Mouse (Mus musculus) embryo, embryonic 11 days (tissue): Measurements from ENCODE around the gene Sgms2.

Experiments
- DNase-seq: peaks from one replicate; pipeline ENCODE4 v3.0.0-alpha.2; 2015

The Sgms2 gene

DNA sequence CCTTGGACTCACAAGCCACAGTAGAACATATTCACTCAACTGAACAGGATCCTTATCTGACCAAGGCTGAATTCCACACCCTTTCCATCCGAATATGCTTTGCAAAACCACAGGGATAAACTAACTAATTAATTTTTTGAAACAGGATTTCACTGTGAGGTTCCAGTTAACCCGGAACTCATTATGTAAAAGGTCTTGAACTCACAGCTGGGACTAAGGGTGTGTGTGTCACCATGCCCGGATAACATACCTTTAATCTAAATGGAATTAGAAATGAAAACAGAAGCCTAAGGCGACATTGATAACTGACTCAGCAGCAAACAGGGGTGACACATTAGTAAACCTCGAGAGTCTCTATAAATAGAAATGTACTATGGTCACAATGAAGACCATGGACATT is 5.8 kb downstream of the Sgms2 start:
- no peak for DNase-seq

DNA sequence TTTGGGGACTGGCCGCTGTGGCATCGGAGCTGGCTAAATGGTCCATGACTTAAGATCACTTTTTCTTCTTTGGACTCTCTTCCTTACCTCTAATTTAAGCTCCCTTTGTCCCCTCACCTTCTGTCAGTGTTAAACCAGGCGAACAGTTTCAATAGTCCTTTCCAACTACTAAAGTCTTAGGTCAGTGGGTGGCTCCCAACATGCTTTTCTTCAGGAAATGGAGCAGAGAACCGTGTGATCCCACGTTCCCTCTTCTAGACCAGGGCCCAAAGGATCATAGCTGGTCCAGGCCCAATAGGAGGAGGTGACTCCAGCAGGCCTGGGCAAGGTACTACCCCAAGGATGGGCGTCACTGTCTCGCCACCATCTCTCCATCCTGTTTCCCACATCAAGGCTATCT is 7.6 kb downstream of the Sgms2 start:
- DNase-seq = no peak

DNA sequence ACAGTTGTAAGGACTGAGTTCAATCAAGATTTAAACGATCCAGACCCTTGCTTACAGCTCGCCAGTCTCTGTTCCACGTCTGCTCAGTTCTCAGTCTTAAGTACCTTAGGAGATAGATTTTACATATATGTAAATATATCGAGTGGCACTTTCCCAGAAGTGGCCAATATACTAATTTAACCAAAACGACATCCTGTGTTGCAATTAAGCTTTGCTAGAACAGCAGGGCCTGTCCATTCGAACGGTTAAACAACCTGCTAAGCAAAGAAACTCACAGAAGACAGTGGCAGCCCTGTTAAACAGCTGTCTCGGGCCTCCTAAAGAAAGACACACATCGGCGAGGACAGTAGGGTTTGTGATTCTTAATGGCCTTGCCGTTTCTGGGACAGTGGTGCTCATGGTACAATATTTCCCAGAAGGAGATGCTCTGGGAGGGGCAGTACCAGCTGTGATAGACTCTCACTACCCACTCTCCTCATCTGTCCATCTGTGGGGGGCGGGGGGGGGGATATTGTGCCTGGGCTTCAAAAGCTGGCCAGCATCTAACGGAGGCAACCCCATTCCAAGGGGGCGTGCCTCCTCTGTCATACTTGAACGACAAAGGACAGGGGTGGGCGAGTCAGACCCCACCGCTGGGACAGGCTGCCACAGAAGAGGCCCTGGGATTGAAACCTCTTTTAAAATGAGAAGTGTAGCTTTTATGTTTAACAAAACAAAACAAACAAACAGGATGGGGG is 9.1 kb downstream of the Sgms2 start:
- no peak for DNase-seq

DNA sequence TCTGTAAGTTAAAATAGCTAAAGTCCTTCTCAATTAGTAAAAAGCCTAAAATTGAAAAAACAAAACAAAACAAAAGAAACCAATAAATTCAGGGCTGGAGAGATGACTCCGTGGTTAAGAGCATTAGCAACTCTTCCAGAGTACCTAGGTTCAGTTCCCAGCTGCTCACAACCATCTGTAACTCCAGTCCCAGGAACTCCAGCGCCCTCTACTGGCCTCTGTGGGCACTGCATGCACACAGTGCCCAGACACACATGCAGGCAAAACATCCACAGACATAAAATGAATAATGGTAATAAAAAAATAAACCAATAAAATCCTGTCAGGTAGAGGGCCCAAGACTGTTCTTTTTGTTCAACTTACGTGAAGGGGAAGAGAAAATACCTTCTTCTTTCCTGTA is 10.6 kb downstream of the Sgms2 start:
- DNase-seq = no peak

DNA sequence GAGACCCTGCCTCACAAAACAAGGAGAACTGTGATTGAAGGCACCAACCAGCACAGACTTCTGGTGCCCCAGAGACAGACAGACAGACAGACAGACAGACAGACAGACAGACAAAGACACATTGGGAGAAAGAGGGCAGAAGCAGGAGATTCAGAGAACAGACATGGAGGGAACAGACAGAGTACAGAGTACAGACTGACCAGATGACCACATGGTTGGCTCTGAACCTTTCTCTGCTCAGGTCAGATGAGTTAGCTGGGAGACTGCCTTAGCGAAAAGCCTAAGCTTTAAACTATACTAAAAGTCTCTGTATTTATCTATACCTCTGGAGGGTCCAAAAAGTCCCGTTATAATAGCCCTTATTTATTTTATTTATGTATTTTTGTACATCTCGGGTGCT is 11.8 kb downstream of the Sgms2 start:
- no peak for DNase-seq

DNA sequence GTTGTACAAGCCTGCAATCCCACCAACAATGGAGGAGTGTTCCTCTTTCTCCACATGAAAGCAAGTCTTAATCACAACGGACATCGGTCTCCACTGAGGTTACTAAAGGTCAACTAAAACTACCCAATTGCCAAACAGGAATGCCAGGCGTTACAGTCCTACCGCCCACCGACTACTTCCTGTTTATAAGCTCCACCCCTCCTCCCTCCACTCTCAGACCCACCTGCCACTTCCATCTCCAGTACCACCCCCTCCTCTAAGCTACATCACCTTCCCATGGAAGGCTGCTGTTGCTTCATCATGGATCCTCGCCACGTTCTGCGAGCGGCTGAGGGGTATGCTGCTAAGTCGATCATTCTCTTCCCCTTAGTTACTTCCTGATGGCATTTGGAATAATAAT is 15.2 kb downstream of the Sgms2 start:
- no peak for DNase-seq

DNA sequence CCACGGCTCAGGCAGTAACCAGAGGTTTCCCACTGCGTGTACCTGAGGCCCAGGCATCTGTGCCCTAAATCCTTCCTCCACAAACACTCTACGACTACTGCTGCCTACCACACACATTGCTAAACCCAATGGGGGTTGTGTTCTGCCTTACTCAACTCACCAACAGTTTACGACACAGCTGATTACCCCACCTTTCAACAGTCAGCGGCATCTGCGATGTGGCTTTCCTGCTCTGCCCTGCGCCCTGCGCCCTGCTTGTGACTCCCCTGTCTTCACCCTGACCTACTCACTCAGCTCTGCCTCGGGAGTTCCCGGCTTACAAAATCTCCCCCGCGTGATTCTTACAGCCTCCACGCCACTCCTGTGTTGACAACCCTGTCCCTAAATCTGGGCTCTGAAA is 16.7 kb downstream of the Sgms2 start:
- no peak for DNase-seq

DNA sequence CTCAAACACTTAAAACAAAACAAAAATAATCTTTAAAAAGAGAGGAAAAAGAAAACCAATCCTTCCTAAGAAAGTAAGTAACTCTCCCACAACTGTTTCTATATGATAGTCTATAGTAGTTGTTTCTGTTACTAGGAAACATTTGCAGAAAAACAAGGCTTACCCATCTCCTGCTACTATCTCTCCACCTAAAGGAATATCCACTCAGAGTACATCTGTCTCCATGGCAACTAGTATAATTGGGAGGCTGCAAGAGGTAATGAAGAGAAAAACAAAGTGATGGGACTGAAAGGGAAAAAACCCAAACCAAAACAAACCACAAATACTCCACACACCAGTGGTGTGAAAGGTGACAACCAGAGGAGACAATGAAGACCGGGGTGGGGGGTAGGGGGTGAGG is 17.7 kb downstream of the Sgms2 start:
- DNase-seq = no peak

DNA sequence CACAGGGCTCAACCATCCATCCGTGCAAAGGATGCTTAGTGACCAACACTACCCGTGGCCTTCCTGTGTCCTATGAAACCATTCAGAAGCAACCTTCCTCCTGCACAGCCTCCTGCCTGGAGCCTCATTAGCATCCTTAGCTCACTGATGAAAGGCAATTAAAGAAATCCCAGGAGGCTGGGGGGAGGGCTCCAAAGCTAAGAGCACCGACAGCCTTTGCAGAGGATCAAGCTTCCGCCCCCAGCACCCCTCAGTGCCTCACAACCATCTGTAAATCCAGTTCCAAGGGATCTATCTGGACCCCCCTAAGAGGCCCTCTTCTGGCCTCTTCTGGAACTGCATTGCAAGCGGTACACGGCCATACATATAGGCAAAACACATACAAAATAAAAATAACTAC is 19.4 kb downstream of the Sgms2 start:
- DNase-seq = peak; percentile 27

DNA sequence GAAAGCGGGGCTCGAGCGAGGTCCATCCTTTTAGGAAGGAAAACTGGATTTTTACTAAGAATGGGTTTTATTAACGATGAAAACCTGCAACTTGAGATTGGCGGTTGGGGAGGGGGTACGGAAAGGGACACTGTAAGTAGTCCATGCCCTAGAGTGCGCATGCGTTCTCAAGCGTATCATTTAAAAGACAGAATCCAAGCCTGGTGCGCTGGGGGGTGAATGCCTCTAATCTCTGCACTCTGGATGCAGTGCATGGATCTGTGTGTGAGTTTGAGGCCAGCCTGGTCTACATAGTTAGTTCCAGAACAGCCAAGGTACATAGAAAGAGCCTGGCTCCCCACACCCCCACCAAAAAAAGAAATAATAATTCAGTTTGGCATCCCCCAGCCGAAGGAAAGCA is 19.8 kb downstream of the Sgms2 start:
- DNase-seq = no peak

DNA sequence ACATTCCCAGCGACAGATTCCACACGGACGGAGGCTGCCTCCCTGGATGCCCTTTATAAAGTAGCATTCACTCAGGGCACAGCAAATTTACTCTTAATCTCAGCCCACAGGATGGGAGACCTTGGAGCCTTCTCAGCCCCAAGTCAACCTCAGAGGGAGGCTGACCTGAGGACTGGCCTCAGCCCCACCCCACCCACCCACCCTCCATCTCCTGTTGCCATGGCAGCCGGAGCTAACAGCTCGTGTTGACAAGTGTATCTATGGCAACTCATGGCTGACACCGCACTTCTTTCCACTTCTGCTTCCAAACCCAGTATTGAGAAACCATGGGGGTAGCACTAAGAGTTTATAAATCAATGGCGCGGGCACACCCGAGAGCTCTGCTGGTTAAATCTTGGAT is 20.4 kb downstream of the Sgms2 start:
- peak; percentile 69 for DNase-seq

DNA sequence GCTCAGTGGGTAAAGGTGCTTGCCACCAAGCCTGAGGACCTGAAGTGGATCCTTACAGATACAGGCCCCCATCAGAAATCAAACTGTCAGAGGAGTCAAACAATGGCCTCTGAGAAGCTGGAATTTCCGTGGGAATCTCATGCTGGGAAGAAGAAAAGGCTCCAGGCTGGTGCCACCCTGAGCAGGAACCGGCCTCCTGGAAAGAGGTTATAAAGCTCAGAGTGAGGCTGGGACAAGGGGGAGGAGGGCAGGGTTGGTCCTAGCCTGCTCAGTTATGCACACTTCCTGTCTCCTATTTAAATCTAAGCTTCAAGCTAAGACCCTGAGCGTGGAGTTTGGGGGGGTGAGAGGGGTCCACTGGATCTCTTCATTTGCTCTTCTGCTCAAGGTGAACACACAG is 21.6 kb downstream of the Sgms2 start:
- DNase-seq = no peak

DNA sequence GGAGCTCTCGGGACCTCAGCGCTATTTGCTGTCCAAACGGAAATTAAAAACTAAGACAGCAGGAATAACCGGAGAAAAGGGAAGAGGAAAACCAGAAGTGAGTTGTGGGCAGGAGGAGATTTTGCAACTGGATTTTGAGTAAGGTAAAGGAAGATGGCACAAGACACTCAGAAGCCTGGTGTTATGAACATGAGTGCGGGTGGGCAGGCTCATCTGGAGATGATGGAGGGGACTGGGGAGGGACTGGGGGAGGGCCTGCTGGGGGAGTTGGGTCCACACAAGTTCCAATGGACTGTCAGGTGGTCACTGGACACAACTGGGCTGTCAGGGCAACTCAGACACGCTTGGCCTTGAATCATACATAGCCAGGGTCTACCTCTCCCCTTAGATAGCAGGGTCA is 24.8 kb downstream of the Sgms2 start:
- DNase-seq = no peak

DNA sequence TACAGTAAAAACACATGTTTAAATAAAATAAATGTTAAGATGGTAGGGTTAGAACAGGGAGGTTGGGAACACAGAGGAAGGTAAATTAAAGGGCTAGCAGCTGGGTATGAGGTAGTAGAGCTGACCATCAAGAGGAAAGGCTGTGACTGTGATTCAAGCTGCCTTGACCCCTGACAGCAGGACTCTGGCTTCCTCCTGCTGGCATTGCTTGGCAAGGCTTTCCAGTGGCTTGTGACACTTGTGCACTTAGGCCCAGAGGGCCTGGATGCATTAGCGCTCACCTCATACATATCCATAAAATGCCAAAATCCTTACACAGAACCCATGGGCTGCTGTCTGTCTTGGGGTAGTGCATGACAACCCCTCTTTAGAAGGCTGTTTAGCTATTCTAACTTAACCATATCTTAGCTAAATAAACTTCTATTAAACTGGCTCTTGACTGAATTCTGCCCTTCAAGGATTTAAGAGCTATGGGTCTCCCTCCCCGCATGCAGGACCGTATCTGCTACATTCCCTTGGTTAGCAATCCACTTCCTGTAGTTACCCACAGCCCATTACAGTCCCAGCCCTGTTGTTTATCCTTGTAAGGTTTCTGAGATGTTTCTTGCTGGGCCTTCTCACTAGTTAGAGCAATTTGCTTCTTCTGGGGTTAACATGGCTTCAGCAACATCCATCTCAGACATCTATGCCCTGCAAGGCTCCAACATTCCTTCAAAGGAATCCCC is 25.5 kb downstream of the Sgms2 start:
- no peak for DNase-seq

DNA sequence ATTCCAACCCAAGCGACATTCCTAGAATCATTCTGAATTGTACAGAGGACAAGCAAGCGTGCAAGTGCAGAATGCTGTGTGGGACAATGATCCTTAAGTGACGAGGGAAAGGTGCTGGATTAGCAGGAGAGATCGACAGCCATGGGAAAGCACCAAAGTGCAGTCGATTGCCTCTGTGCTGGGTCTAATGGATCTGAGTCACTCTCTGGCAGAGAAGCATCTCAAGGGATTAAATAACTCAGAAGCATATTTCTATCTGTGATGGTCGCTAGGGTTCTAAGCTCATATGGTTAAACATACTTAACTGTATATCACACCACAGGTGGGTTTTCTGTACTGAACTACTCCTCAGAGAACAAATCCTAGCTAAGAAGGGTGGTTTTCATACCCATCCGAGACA is 118.2 kb downstream of the Sgms2 start:
- DNase-seq = no peak

DNA sequence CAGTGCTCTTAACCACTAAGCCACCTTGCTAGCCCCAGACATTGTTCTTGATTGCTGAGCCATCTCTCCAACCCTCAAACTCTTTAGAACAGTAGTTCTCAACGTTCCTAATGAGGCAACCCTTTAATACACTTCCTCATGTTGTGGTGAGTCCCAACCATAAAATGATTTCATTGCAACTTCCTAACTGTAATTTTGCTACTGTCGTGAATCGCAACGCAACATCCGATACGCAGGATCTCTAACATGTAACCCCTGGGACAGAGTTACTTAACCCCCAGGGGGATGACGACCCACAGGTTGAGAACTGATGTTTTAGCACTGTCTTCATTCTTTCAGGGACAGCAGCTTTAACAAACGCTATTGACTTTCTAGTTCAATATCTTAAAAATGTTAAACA is 122.5 kb downstream of the Sgms2 start:
- DNase-seq = no peak

DNA sequence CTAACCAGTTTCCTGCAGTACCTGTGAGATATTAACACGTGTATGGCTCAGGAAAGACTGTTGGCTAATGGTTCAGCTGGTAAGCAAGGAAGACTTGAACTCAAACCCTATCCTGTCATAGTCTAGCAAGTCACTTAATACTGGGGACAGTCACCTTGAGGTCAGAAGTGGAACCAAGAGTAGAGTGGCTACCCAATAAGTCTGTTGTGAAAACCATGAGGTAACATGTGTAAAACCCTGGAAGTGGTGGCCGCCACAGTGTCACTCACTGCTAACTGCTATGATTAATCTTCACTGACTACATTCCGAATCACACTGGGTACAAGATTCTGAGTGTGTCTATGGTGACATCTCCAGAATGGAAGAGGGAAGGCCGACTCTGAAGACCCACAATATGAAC is 123.8 kb downstream of the Sgms2 start:
- no peak for DNase-seq

DNA sequence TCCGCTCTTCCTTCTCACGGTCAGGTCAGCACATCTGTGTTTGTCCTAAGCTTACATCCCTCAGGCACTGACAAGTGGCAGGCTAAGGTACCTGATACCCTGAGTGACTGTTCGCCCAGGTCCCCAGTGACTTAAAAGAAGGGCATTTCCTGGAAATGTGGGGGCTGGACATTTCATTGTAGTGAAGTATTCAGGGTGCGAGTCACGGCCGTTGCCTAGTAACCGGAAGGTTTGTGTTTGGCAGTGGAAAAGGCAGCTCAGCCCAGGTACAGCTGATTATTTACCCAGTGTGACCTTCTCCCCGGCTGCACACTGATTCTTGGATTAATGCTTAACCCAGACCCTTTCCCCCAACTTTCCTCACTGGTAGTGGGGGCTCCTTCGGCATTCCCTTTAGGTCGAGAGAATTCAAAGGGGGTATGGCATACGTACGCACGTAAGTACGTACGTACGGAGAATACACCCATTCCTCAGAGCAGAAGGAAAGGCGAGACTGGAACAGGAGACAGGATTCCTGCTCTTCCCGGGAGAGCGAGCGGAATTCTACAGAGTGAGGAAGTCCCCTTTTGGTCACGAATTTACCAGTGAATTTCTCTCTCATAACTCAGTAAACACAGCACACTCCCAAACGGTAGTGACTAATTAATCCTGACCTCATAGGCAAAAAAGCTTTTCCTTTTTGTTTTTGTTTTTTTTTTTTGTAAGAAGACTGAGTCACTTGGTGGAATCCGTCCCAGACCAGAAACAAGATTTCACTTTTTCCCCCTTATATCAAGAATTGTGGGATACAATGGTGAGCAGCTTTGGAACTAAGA is 126.4 kb downstream of the Sgms2 start:
- DNase-seq = peak; percentile 37

DNA sequence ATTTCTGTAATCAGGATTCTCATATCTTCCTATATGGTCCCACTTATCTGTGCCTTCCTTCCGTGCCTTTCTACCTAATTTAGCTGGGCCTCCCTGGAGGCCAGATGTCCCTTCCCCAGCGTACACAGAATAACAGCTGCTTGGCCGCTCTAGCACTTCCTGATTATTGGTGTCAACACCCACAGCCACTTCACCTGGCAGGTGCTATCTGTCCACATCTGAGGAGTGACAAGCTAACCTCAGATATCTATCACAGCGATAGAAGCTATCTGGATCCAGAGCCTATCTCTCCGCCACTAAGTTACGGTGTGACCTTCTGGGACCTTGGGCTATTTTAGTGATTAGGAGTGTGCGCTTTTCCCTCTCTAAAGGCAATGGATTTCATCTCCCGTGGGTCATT is 127.0 kb downstream of the Sgms2 start:
- DNase-seq = no peak

DNA sequence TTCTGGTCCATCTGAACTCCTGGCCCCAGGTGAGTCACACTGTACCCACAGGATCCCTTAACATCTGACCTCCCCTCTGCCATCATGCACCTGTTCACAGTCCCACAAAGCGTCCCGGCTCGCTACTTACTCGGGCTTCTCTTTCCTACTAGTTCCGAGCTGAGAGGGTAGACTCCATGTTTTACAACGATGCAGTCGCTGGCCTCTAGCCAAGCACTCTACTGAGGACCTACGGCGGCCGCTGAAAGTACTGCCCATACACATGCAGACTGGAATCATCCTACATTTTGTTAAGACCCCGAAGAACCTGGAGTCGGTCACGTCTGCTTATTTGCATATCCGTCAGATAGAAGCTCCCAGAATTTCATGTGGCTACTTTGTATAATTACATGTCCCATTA is 127.6 kb downstream of the Sgms2 start:
- no peak for DNase-seq

DNA sequence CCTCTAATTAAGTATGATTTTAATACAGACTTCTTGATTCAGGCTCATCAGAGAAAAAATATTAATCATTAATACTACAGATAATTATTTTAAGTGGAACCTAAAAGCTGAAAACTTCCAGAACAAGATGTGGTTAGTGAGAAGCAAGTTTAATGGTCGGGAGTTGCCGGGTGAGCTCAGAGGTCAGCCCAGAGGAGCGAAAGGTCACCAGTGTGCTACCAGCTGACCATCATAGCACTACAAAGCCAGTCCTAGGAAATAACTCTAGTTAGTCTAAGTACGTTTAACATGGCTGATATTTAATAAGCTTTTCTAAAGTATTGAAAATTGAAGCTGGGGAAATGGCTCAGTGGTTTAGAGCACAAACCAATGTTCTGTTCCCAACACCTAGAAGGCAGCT is 129.3 kb downstream of the Sgms2 start:
- no peak for DNase-seq

DNA sequence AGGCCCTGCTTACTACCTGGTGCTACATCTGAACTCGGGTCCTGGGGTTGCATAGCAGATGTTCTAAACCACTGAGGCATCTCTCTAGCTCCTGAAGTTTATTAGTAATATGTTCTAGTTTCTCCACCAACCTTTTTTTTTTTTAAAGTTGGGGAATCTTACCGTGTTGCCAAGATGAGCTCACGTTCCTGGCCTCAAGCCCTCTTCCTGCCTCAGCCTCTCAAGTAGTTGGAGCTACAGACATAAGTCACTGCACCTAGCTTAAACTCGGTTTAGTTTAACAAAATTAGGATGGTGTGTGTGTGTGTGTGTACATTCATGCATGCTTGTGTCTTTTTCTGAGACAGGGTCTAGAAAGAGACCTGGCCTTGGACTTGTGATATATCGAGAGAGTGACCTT is 132.2 kb downstream of the Sgms2 start:
- no peak for DNase-seq

DNA sequence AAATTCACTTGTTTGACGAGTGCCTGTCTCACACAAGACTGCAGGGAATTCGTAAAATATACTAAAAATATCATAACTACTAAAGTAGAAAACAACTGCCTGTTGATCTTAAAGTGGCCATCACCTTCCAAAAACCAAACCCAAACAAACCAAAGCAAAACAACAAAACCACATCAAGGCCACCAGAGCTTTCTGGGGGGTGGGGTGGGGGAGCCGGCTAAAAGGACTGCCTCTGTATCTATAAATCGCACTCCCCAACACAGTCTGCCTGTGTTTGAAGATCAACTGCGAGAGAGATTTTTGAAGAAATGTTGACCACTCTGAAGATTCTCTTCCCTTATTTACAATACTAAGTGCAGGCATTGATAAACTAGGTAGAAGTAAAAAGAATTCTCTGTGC is 133.0 kb downstream of the Sgms2 start:
- no peak for DNase-seq

DNA sequence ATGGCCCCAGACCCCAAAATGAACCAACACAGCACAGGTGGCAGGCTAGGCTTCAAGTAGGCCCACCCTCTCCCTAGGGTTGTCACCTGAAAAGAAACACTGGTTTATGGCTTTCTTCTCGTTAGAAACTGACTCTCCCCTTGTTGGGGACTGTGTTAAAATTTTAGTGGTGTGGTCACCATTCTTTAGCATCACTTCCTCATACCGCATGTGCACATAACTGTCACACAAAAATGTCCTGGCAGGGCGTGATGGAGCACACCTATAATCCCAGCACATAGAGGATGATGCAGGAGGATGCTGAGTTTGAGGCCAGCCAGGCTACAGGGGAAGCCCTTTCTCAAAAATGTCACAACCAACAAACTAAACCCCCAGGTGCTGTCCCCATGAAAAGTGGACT is 133.6 kb downstream of the Sgms2 start:
- no peak for DNase-seq
